Mouse (Mus musculus): Measurements from ENCODE around the gene Nr1i3. TPM values are rescaled to one million over a fixed set of nuclear protein-coding genes. Genes with fewer than 3 reads are reported as not detected.

Gene Nr1i3
- polyA plus RNA-seq, 1 experiment from 2014 or later, result 0.73 TPM

DNA sequence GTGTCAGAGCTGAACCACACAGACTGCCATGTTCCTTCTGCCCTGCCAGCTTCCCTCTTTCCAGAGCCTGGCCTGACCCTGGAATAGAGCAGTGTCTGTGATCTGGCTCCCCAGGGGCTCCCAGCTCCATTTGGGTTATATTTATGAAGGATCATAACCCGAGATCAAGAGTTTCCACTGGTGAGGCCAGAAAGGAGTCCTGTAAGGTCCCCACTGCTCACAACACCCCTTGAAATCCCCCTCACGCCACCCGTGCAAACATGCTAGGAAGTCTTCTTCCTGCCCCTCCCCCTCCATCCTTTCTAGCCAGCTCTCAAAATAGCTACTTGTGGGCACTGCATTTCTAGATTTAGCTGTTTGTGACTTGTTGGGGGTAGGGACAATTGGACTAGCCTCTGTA, 30.1 kb upstream of the Nr1i3 start:
- Histone ChIP-seq H3K9me3 (ENCODE audit: control insufficient read depth, low read length) (no peaks in the 10 kb centered on the region), H3K27ac (ENCODE audit: low read depth, low read length) (no peak overlapping the region), H3K4me2 (ENCODE audit: low read length) (no peak overlapping the region), H3K9ac (ENCODE audit: low read depth, low read length) (no peak overlapping the region), H3K4me3 (ENCODE audit: low read length) (no peak overlapping the region), H3K36me3 (ENCODE audit: control insufficient read depth, insufficient read depth, low read length) (no peaks in the 10 kb centered on the region), H3K4me1 (ENCODE audit: control insufficient read depth, insufficient read depth, low read depth, low read length) (no peaks in the 10 kb centered on the region; the same call in 1 of the 2 replicates), H3K27me3 (replicated peaks; ENCODE audit: control insufficient read depth, insufficient read depth, low read length) (no peaks in the 10 kb centered on the region)
- no peak for ATAC-seq
- 73% methylated on average over 3 of the region's 3 CpGs for WGBS

DNA sequence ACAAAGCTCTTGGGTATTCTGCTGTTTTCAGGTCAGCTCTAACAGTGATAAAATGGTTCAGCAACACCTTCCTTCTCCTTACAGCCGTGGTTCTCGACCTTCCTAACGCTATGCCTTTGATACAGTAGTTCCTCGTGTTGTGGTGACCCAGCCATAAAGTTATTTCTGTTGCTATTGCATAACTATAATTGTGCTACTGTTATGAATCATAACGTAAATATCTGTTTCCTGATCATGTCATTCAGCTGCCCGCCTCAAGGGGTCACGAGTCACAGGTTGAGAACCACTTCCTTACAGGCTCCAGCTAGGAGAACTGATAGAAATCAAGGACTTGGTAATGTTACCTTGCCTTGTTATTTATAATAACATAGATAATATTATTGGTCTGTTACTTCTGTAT, 29.5 kb upstream of the Nr1i3 start:
- Histone ChIP-seq H3K27ac (ENCODE audit: low read depth, low read length) (no peak overlapping the region), H3K36me3 (ENCODE audit: control insufficient read depth, insufficient read depth, low read length) (no peaks in the 10 kb centered on the region), H3K9ac (ENCODE audit: low read depth, low read length) (no peak overlapping the region), H3K4me2 (ENCODE audit: low read length) (no peak overlapping the region), H3K27me3 (replicated peaks; ENCODE audit: control insufficient read depth, insufficient read depth, low read length) (no peaks in the 10 kb centered on the region), H3K9me3 (ENCODE audit: control insufficient read depth, low read length) (no peaks in the 10 kb centered on the region), H3K4me1 (ENCODE audit: control insufficient read depth, insufficient read depth, low read depth, low read length) (peaks cover 4% of the 10 kb centered on the region), H3K4me3 (ENCODE audit: low read length) (no peak overlapping the region)
- WGBS, result 87% methylated on average over 7 of the region's 7 CpGs
- ATAC-seq, result no peak

GRCm38 (mm10) chr1:171185655-171186054, 28.1 kb upstream of the Nr1i3 start:
- Histone ChIP-seq H3K4me2 (ENCODE audit: low read length) (no peak overlapping the region), H3K27me3 (replicated peaks; ENCODE audit: control insufficient read depth, insufficient read depth, low read length) (no peaks in the 10 kb centered on the region), H3K27ac (ENCODE audit: low read depth, low read length) (no peak overlapping the region), H3K4me3 (ENCODE audit: low read length) (no peak overlapping the region), H3K9ac (ENCODE audit: low read depth, low read length) (no peak overlapping the region), H3K4me1 (ENCODE audit: control insufficient read depth, insufficient read depth, low read depth, low read length) (peaks cover 4% of the 10 kb centered on the region), H3K36me3 (ENCODE audit: control insufficient read depth, insufficient read depth, low read length) (no peaks in the 10 kb centered on the region), H3K9me3 (ENCODE audit: control insufficient read depth, low read length) (no peaks in the 10 kb centered on the region)
- no peak; the same call in 1 of the 2 replicates for ATAC-seq
- WGBS, result 60% methylated on average over 8 of the region's 8 CpGs

GRCm38 (mm10) chr1:171187851-171188700, 25.7 kb upstream of the Nr1i3 start:
- no peaks in the 10 kb centered on the region for H3K36me3 ChIP-seq (ENCODE audit: control insufficient read depth, insufficient read depth, low read length)
- peak overlapping the region; percentile 8; the same call in 1 of the 2 replicates for H3K4me2 ChIP-seq (ENCODE audit: low read length)
- no peak overlapping the region for H3K9ac ChIP-seq (ENCODE audit: low read depth, low read length)
- ATAC-seq, result peak; percentile 48; the same call in 1 of the 2 replicates
- no peaks in the 10 kb centered on the region for H3K27me3 ChIP-seq (replicated peaks; ENCODE audit: control insufficient read depth, insufficient read depth, low read length)
- H3K4me3 ChIP-seq (ENCODE audit: low read length), result no peak overlapping the region
- H3K4me1 ChIP-seq (ENCODE audit: control insufficient read depth, insufficient read depth, low read depth, low read length), result peaks cover 8% of the 10 kb centered on the region
- no peak overlapping the region for H3K27ac ChIP-seq (ENCODE audit: low read depth, low read length)
- no peaks in the 10 kb centered on the region for H3K9me3 ChIP-seq (ENCODE audit: control insufficient read depth, low read length)
- WGBS, result 19% methylated on average over 13 of the region's 13 CpGs

GRCm38 (mm10) chr1:171189046-171189445, 24.7 kb upstream of the Nr1i3 start:
- Histone ChIP-seq H3K27me3 (replicated peaks; ENCODE audit: control insufficient read depth, insufficient read depth, low read length) (no peaks in the 10 kb centered on the region), H3K27ac (ENCODE audit: low read depth, low read length) (no peak overlapping the region), H3K36me3 (ENCODE audit: control insufficient read depth, insufficient read depth, low read length) (no peaks in the 10 kb centered on the region), H3K9ac (ENCODE audit: low read depth, low read length) (no peak overlapping the region), H3K4me1 (ENCODE audit: control insufficient read depth, insufficient read depth, low read depth, low read length) (peaks cover 14% of the 10 kb centered on the region), H3K9me3 (ENCODE audit: control insufficient read depth, low read length) (no peaks in the 10 kb centered on the region), H3K4me3 (ENCODE audit: low read length) (no peak overlapping the region), H3K4me2 (ENCODE audit: low read length) (no peak overlapping the region)
- ATAC-seq, result no peak
- 7% methylated on average over 8 of the region's 8 CpGs for WGBS

- no peak overlapping the region for H3K4me2 ChIP-seq (ENCODE audit: low read length)
- WGBS, result 31% methylated on average over 14 of the region's 14 CpGs
- H3K4me3 ChIP-seq (ENCODE audit: low read length), result no peak overlapping the region
- no peaks in the 10 kb centered on the region for H3K9me3 ChIP-seq (ENCODE audit: control insufficient read depth, low read length)
- H3K9ac ChIP-seq (ENCODE audit: low read depth, low read length), result no peak overlapping the region
- H3K4me1 ChIP-seq (ENCODE audit: control insufficient read depth, insufficient read depth, low read depth, low read length), result peaks cover 14% of the 10 kb centered on the region
- ATAC-seq, result peak; percentile 46; the same call in 1 of the 2 replicates
- H3K36me3 ChIP-seq (ENCODE audit: control insufficient read depth, insufficient read depth, low read length), result no peaks in the 10 kb centered on the region
- no peaks in the 10 kb centered on the region for H3K27me3 ChIP-seq (replicated peaks; ENCODE audit: control insufficient read depth, insufficient read depth, low read length)
- no peak overlapping the region for H3K27ac ChIP-seq (ENCODE audit: low read depth, low read length)
These were observed 24.2 kb upstream of the Nr1i3 start for GRCm38 (mm10) chr1:171189476-171190114.

- Histone ChIP-seq H3K4me3 (ENCODE audit: low read length) (no peak overlapping the region), H3K4me2 (ENCODE audit: low read length) (no peak overlapping the region), H3K36me3 (ENCODE audit: control insufficient read depth, insufficient read depth, low read length) (no peaks in the 10 kb centered on the region), H3K9ac (ENCODE audit: low read depth, low read length) (no peak overlapping the region), H3K27ac (ENCODE audit: low read depth, low read length) (no peak overlapping the region), H3K27me3 (replicated peaks; ENCODE audit: control insufficient read depth, insufficient read depth, low read length) (peaks cover 1% of the 10 kb centered on the region; the same call in 1 of the 2 replicates), H3K9me3 (ENCODE audit: control insufficient read depth, low read length) (no peaks in the 10 kb centered on the region), H3K4me1 (ENCODE audit: control insufficient read depth, insufficient read depth, low read depth, low read length) (peaks cover 22% of the 10 kb centered on the region)
- no peak for ATAC-seq
- 94% methylated on average over 9 of the region's 9 CpGs for WGBS
These were observed 22.9 kb upstream of the Nr1i3 start for GRCm38 (mm10) chr1:171190832-171191231.

- Histone ChIP-seq H3K27ac (ENCODE audit: low read depth, low read length) (no peak overlapping the region), H3K4me3 (ENCODE audit: low read length) (no peak overlapping the region), H3K4me1 (ENCODE audit: control insufficient read depth, insufficient read depth, low read depth, low read length) (peaks cover 23% of the 10 kb centered on the region), H3K4me2 (ENCODE audit: low read length) (no peak overlapping the region), H3K9ac (ENCODE audit: low read depth, low read length) (no peak overlapping the region), H3K36me3 (ENCODE audit: control insufficient read depth, insufficient read depth, low read length) (no peaks in the 10 kb centered on the region), H3K9me3 (ENCODE audit: control insufficient read depth, low read length) (no peaks in the 10 kb centered on the region), H3K27me3 (replicated peaks; ENCODE audit: control insufficient read depth, insufficient read depth, low read length) (peaks cover 4% of the 10 kb centered on the region; the same call in 1 of the 2 replicates)
- no peak for ATAC-seq
- 55% methylated on average over 10 of the region's 10 CpGs for WGBS
These were observed 21.5 kb upstream of the Nr1i3 start for GRCm38 (mm10) chr1:171192283-171192682.
